Mouse (Mus musculus): ENCODE data around the gene Odf3.

Odf3 gene

GRCm38 (mm10) chr7:140847755-140848580 is at the start of gene Odf3:
TSS of gene Odf3 (plus strand) at chr7:140847805.
- no peak for DNase-seq (ENCODE audit: low read depth, low spot score)

- no peak for DNase-seq (ENCODE audit: low read depth, low spot score)
Measured at GRCm38 (mm10) chr7:140798212-140798611, 49.4 kb upstream of the Odf3 start.

GRCm38 (mm10) chr7:140802629-140803028 is 45.0 kb upstream of the Odf3 start:
- DNase-seq (ENCODE audit: low read depth, low spot score): no peak

DNA sequence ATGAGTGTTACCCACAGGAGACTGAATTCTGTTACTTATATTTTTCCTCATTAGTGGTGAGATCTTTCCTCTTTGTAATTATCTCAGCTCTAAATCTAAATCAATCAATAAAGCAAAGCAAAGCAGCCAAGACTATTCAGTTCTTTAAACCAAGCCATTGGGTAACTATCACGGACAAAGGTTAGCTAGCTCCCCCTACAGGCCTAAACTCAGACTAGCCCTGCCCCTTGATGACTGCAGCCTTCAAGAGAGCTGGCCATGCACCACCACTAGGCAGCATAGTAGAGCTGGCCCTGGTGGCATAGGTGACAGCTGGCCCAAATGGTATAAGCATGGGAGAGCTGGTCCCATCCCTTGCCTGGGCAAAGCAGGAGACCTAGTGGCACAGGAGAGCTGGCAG is 41.9 kb upstream of the Odf3 start:
- no peak for DNase-seq (ENCODE audit: low read depth, low spot score)

GRCm38 (mm10) chr7:140810496-140810895 is 37.1 kb upstream of the Odf3 start:
- no peak for DNase-seq (ENCODE audit: low read depth, low spot score)

- no peak for DNase-seq (ENCODE audit: low read depth, low spot score)
Measured at GRCm38 (mm10) chr7:140811714-140812113, 35.9 kb upstream of the Odf3 start.

DNA sequence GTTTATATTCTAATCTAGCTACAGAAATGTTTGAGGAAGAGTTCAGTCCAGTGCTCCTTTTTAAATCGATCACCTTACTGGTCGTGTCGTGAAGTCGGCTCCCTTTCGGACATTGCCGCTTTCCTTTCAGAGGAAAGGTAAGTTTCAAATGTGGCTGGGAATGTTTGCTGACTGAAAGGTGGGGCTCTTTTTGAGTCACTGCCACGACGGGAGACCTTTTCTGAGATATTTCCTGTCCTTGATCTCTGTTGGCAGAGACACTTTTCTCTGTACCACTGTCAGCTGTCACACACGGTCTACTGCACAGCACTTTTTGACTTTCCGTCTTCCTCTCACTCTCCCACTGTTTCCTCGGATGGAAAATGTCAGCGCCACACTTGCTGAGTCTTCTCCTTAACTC is 34.8 kb upstream of the Odf3 start:
- no peak for DNase-seq (ENCODE audit: low read depth, low spot score)

DNA sequence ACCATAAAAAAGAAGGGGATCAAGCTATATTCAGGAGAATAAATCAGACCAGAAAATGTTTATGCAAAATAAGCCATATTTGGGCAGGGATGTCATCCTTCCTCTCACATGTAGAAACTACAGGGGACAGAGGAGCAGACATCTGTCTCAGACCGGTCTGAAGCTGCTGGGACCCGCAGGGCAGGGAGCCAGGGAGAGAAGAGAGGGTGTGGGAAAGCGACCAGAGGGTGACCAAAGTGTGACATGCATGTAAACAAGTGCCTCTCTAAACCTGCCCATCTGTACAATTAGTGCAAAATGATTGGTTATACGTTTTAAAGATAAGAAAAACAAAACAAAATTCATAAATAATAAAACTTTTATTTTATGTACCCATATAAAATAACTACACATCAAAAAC is 27.4 kb upstream of the Odf3 start:
- DNase-seq (ENCODE audit: low read depth, low spot score): no peak

GRCm38 (mm10) chr7:140821305-140821652 is 26.3 kb upstream of the Odf3 start:
- no peak for DNase-seq (ENCODE audit: low read depth, low spot score)

GRCm38 (mm10) chr7:140821653-140822329 is 25.8 kb upstream of the Odf3 start, which contains the start of gene Zfp941:
TSS of gene Zfp941 (minus strand) at chr7:140822178.
- no peak for DNase-seq (ENCODE audit: low read depth, low spot score)

DNA sequence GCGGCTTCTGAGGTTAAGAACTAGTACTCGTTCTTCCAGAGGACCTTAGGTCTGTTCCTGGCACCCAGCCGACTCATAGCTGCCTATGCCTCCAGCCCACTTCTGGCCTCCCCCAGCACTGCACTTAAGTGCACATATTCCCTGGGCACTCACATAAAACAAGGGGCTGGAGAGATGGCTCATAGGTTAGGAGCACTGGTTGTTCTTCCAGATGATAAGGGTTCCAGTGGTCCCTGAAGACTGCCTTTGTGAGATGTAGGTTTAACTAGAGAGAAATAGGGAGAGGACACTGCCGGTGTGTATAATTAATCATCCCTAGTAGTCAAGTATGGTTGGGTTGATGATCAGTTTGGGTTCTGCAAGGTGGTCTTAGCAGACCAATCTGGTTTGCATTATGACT is 24.9 kb upstream of the Odf3 start:
- no peak for DNase-seq (ENCODE audit: low read depth, low spot score)

DNA sequence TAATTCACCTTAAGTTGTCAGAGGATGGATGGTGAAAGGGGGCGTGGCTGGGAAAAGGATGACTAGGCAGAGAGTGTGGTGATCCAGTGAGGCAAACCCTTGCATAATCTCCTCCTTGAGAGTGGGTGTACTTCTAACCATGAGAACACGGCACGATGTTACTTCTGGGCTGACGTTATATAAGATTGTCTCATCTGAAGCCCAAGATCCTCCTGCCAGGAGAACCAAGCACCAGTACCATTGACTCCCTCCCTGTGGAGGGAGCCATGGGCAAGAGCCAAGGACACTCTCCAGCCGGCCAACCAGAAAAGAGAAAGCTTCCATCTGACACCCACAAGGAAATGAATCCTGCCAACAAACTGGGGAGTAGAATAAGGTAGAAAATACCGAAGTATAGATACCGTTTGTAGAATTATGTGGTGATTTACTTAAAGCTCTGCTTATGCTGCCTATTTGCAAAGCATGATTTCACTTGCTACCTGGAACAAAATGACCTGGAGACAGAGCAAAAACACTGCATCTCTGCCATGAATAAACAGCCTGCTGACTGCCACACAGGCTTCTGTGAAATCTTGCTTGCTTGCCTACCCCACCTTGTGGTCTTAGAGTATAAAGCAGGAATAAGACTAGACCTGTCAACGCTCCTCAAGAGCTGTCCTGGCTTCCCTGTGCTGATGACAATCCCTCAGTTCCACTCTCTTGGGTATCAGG is 19.3 kb upstream of the Odf3 start:
- DNase-seq (ENCODE audit: low read depth, low spot score): no peak

DNA sequence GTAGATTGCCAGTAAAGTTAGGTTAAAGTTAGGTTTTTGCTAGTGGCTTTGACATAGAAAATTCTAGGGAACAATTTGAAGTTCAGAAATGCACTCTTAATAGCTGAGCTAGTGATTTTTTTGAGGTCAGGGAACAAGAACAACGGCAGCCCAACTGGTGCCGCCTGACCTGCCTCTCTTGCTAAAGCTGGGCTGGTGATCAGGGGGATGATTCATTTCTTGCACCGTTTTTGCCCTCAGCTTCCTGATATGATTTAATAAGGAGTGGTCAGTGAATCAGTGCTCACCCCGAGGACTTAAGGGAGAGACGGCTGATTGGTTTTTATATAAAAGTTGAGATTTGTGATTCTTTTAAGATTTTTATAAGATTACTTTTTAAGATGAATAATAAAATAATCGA is 16.2 kb upstream of the Odf3 start:
- DNase-seq (ENCODE audit: low read depth, low spot score): no peak

GRCm38 (mm10) chr7:140833341-140833740 is 14.3 kb upstream of the Odf3 start:
- no peak for DNase-seq (ENCODE audit: low read depth, low spot score)

DNA sequence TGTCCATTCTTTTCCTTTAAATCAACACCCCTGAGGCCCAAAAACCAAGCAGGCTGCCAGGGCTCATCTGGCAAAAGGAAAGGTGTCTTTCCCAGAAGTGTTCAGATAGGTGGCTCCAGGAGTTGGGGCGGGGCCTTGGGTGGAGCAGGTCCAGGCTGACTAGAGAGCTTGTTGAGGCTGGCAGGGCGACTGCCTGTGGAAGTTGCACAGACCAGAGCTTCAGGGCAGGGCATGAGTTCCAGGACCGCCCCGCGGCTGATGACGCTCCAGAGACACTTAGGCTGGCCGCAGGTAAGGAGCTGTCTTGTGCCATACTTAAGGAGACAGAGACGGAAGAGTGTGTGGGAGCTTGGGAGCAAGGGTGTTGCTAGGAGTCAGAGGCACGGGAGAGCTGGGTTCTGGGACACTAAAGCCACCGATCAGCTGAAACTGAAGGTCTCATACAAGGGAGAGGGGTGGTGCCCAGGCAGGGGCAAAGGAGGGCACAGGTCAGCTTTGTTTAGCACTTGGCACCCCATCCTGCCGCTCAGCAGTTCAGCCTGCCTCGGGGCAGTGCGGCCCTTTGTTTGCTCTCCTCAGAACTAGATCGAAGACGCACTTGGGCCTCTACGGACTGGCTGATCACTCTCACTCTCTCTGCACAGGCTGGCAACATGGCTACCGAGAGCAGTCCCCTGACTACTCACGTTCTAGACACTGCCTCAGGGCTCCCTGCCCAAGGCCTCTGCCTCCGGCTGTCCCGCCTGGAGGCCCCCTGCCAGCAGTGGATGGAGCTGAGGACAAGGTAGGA is 12.4 kb upstream of the Odf3 start, which contains the start of gene Urah:
TSS of gene Urah (plus strand) at position 51 of the 790 bp plus-strand sequence.
- no peak for DNase-seq (ENCODE audit: low read depth, low spot score)

DNA sequence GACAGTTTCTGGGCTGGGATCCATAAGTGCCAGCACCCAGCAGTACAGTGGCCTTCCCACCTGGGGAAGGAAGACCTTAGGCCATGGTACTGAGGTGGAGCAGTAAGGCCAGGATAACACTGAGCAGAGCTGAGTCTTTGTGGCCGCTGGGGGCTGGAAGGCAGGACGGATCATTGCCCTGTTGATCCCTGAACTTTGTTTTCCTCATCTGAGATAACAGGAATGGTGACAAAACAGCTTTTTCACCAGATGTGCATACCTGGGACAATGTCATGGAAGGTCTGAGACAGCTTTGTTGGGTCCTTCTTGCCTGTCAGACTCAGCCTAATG is 11.9 kb upstream of the Odf3 start:
- DNase-seq (ENCODE audit: low read depth, low spot score): no peak

DNA sequence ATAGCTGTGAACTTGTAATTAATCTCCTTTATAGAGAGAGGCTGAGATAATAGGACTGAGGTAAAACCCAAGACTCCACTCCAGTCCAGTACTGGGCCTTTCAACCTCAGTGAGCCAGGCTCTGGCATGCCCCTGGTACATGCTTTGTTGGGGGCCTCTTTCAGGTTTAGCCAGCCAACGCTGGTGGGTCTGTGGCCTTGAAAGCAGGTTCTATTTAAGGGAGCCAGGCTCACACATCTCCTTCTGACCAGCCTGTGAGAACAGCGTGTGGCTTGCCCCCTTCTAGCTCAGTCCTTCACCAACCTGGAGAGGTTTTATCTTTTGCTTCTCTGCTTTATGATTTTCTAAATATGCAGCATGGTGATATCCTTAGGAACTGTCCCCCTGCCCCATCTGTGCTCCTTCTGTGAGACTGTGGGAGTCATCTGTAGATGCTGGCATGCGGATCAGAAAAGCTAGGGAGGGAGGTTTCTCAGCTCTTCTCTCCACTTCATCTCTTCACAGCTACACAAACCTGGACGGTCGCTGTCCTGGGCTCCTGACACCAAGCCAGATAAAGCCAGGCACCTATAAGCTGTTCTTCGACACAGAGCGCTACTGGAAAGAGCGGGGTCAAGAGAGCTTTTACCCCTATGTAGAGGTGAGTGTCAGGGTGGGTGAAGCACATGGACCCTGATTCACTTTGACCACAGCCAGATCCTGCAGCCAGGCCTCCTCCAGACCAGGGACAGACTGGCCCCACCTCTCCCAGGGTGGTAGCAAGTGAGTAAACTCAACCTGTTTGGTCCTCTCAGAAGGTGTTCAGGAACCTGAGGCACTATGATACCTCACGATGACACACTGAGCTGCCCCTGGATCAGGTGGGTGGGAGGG is 11.1 kb upstream of the Odf3 start:
- no peak for DNase-seq (ENCODE audit: low read depth, low spot score)

DNA sequence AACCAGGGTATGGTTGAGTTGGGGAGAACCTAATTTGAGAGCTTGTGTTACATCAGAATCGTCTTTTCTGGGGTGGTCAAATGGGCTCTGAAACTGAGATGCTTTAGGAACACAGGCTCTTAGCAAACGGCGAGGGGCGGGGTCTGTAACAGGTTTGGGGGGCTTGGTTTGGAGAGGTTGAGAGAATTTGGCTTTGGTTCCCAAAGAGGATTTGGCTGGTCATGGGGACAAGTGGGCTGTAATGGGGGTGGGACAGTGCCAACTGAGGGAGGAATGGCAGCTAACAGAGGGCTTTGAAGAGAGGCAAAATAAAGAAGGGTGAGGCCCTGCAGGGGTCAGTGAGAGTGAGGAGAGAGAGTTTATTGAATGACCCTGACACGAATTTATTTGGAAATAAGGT is 8.0 kb upstream of the Odf3 start:
- no peak for DNase-seq (ENCODE audit: low read depth, low spot score)

DNA sequence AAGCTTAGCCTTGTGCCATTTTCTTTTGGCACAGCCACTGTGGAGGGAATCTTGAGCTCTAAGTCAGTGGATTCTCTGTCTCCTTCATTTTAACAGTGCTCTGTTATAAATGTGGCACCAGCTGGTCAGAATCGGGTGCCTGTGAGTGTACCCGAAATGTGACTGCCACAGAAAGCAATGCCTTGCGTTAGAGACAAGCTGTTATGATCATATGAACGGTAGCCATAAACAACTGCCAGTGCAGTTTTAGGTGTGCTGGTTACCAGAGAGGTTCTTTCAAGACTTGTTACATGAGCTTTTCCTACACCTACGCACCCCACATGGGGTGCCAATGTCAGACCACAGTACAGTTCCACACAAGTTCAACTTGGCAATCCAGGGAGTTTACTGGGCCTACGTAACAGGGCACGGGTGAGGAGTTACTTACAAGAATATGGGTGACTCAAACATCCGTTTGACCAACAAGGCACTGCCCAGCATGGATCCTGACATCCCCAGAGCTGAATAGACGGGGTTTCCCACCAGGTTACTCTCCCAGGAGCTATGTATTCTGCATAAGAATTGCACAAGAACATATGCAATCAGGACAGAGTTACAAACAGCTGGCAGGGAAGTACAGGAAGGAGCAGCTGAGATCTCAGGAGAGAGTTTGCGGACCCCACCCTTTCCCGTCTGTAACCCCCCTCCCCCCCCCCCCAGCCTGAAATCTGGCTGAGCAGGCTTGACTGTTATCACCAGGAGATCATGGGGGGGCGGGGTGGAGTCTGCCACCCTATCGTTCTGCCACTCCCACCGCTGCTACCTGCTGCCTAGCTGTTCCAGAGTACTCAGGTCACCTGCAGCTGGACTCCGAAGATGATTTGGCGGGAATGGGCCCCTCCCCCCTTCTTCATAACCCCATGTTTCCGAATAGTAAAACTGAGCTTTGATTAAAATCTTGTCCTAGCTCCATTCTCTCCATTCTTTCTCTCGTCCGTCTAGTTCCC is 6.6 kb upstream of the Odf3 start:
- no peak for DNase-seq (ENCODE audit: low read depth, low spot score)

GRCm38 (mm10) chr7:140843806-140844205 is 3.8 kb upstream of the Odf3 start:
- DNase-seq (ENCODE audit: low read depth, low spot score): no peak

Data from embryo, embryonic 11.5 days (tissue).